Mouse (Mus musculus) MEL (cell line): ENCODE data around the gene 1190005I06Rik.

Experiments used
- CTCF ChIP-seq, 3 experiments: IDR thresholded peaks in 2 of 3; conservative IDR thresholded peaks in 1 of 3; 2 replicates each; pipeline ENCODE4 v1.5.1; 2011 to 2012; ENCODE audit warnings: low read length in 3 of 3, low read depth in 2 of 3, mild to moderate bottlenecking in 2 of 3, improper control_type of control experiment in 1 of 3, inconsistent platforms in 1 of 3, mixed read lengths in 1 of 3, moderate library complexity in 1 of 3; ENCODE audit not compliant: control insufficient read depth in 1 of 3, insufficient read depth in 1 of 3, poor library complexity in 1 of 3, severe bottlenecking in 1 of 3
- EP300 ChIP-seq, 2 experiments: IDR thresholded peaks; 2 replicates each; pipeline ENCODE4 v1.6.1; 2011; ENCODE audit warnings: improper control_type of control experiment in 2 of 2, low read length in 2 of 2, low read depth in 1 of 2, mild to moderate bottlenecking in 1 of 2
- GATA1 ChIP-seq: IDR thresholded peaks from 2 replicates; pipeline ENCODE4 v1.6.1; 2011; ENCODE audit warnings: low read depth, low read length, improper control_type of control experiment
- JUND ChIP-seq: IDR thresholded peaks from 2 replicates; pipeline ENCODE4 v1.6.1; 2011; ENCODE audit warnings: low read depth, mild to moderate bottlenecking, improper control_type of control experiment, low read length
- MXI1 ChIP-seq: IDR thresholded peaks from 2 replicates; pipeline ENCODE4 v1.6.1; 2011; ENCODE audit warnings: mild to moderate bottlenecking, low read depth, low read length, improper control_type of control experiment
- POLR2A ChIP-seq, 2 experiments: IDR thresholded peaks; 2 replicates each; pipeline ENCODE4 v1.6.1; 2011 to 2012; ENCODE audit warnings: low read length in 2 of 2, mild to moderate bottlenecking in 2 of 2, control low read depth in 1 of 2, improper control_type of control experiment in 1 of 2, low read depth in 1 of 2, moderate library complexity in 1 of 2; ENCODE audit not compliant: control insufficient read depth in 1 of 2, insufficient read depth in 1 of 2, poor library complexity in 1 of 2
- RCOR1 ChIP-seq: IDR thresholded peaks from 2 replicates; pipeline ENCODE4 v1.6.1; 2012; ENCODE audit warnings: low read depth, mild to moderate bottlenecking, inconsistent platforms, low read length, improper control_type of control experiment

DNA sequence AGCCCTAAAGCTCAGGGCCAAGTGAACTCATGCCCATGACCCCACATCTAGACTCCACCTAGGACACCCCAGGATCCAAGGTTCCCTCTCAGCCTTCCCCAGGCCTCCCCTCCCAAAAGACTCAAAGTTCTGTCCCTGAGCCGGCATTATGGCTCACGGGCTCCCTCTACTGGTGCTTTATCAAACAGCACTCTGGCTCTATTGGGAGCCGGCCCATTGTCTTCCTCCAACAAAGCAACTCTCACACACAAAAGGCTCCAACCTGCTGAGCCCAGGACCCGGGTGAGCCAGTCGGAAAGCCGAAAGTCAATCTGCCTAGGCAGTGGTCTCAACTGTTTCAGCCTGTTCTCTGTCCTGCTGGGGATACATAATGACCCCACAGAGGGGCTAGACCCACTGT lies 29.3 kb downstream of the 1190005I06Rik start:
- TF ChIP-seq RCOR1 (no peak), MXI1 (no peak), JUND (no peak), CTCF (IDR thresholded peaks at IDR 0.05 in 2 of 3, conservative IDR thresholded peaks at IDR 0.05 in 1 of 3; ENCODE audit: control insufficient read depth in 1 of 3, insufficient read depth in 1 of 3, low read depth in 2 of 3, low read length in 3 of 3, poor library complexity in 1 of 3, severe bottlenecking in 1 of 3) (peak; percentile 84 to 91 (median 85)), EP300 (IDR thresholded peaks at IDR 0.05; ENCODE audit: low read depth in 1 of 2, low read length in 2 of 2) (no peak), GATA1 (no peak), POLR2A (IDR thresholded peaks at IDR 0.05; ENCODE audit: control insufficient read depth in 1 of 2, insufficient read depth in 1 of 2, low read depth in 1 of 2, low read length in 2 of 2, poor library complexity in 1 of 2) (no peak)
